Mouse (Mus musculus) embryonic facial prominence, embryonic 12.5 days (tissue): ENCODE data around the gene Mroh7. TPM values are rescaled to one million over a fixed set of nuclear protein-coding genes. Genes with fewer than 3 reads are reported as not detected.

Experiments
- ATAC-seq: fragments of 200-750 bp; cut with Nextera tagmentation; 2 replicates; pipeline ENCODE4 v1.8.0; 2017; ENCODE audit not compliant: insufficient number of reproducible peaks, insufficient read depth, low FRiP score, low TSS enrichment
- H3K27ac ChIP-seq: fragments of 300-500 bp; sonication (generic); 2 replicates; pipeline ENCODE4 v1.5.1; 2016; ENCODE audit warnings: mild to moderate bottlenecking
- H3K27me3 ChIP-seq: fragments of 300-500 bp; sonication (generic); 2 replicates; pipeline ENCODE4 v1.6.1; 2016; ENCODE audit warnings: mild to moderate bottlenecking, moderate library complexity
- H3K36me3 ChIP-seq: fragments of 300-500 bp; sonication (generic); 2 replicates; pipeline ENCODE4 v1.6.1; 2016; ENCODE audit warnings: mild to moderate bottlenecking
- H3K4me1 ChIP-seq: fragments of 300-500 bp; sonication (generic); 2 replicates; pipeline ENCODE4 v1.6.1; 2016
- H3K4me2 ChIP-seq: fragments of 300-500 bp; sonication (generic); replicated peaks from 2 replicates; pipeline ENCODE4 v1.6.1; 2016; ENCODE audit warnings: mild to moderate bottlenecking, moderate library complexity
- H3K4me3 ChIP-seq: fragments of 300-500 bp; sonication (generic); 2 replicates; pipeline ENCODE4 v1.5.1; 2016; ENCODE audit warnings: mild to moderate bottlenecking
- H3K9ac ChIP-seq: fragments of 300-500 bp; sonication (generic); 2 replicates; pipeline ENCODE4 v1.6.1; 2016; ENCODE audit warnings: mild to moderate bottlenecking, moderate library complexity
- H3K9me3 ChIP-seq: fragments of 300-500 bp; sonication (generic); 2 replicates; pipeline ENCODE4 v1.6.1; 2016; ENCODE audit warnings: mild to moderate bottlenecking, moderate library complexity
- WGBS: fragments of 180-500 bp; shearing (Covaris S2); methylation state at CpG from one replicate; pipeline ENCODE4 v1.1.7; 2016; 5-methylcytosine and 5-hydroxymethylcytosine counted together
- polyA plus RNA-seq: library from polyadenylated mRNA; unstranded; fragments of >200 nt; fragmentation: Nextera tagmentation; extraction: Ambion mirVana; gene quantifications from 2 replicates; pipeline ENCODE4 v1.2.1, GENCODE M21; 2016

Gene Mroh7
- polyA plus RNA-seq, 1 experiment from 2014 or later: 0.58 TPM

DNA sequence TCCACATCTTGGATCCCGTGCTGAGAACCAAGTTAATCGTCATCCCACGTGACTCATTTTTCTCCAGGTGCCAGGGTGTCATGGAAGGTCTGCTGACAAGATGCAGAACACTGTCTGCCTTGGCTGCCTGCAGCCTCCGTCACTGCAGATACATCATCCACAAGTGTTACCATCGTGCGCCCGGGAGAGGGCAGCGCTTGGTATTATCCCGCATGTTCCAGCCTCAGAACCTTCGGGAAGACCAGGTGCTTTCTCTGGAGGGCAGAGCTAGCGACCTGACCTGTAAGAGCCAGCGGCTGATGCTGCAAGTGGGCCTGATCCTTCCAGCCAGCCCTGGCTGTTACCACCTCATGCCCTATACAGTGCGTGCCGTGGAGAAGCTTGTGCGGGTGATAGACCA is 77.7 kb downstream of the Mroh7 start:
- no peak overlapping the region for H3K4me2 ChIP-seq
- no peaks in the 10 kb centered on the region for H3K9me3 ChIP-seq
- no peak overlapping the region for H3K9ac ChIP-seq
- H3K4me3 ChIP-seq: no peak overlapping the region
- WGBS: 93% methylated on average over 15 of the region's 15 CpGs
- ATAC-seq: no peak
- H3K27ac ChIP-seq: no peak overlapping the region
- no peaks in the 10 kb centered on the region for H3K27me3 ChIP-seq
- peaks cover 27% of the 10 kb centered on the region for H3K36me3 ChIP-seq
- peaks cover 6% of the 10 kb centered on the region for H3K4me1 ChIP-seq

DNA sequence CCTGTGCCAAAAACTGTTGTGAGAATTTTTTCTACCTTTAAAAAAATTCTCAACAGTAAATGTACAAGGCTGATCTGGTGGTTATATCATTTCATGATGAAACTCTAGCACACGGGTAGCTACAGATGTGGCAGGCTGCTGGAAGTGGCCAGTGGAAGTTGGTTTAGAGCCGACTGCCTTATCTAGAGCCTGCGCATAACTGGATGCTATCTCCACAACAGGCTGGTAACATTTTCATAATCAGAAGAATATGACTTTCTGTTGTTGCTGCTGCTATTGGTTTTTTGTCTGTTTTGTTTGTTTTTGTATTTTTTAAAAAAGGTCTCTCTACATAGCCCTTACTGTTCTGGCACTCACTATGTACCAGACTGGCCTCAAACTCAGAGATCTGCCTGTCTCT is 78.2 kb downstream of the Mroh7 start:
- 86% methylated on average over 3 of the region's 3 CpGs for WGBS
- no peaks in the 10 kb centered on the region for H3K27me3 ChIP-seq
- ATAC-seq: no peak

GRCm38 (mm10) chr4:106650833-106651527 is 79.7 kb downstream of the Mroh7 start, which contains the start of gene Pars2:
Gene Pars2, plus strand, starts transcription at chr4:106651069.
- Histone ChIP-seq H3K36me3 (peaks cover 21% of the 10 kb centered on the region), H3K4me1 (peaks cover 6% of the 10 kb centered on the region), H3K27ac (peak within 1 kb of the TSS; percentile 77), H3K4me2 (peak within 1 kb of the TSS; percentile 72), H3K9ac (peak within 1 kb of the TSS; percentile 73), H3K27me3 (no peaks in the 10 kb centered on the region), H3K9me3 (no peaks in the 10 kb centered on the region), H3K4me3 (peak within 1 kb of the TSS; percentile 67)
- ATAC-seq: peak; percentile 96
- WGBS: 3% methylated on average over 40 of the region's 40 CpGs

More for the DNA sequence above, 78.2 kb downstream of the Mroh7 start:
- no peak overlapping the region for H3K9ac ChIP-seq
- no peak overlapping the region for H3K4me3 ChIP-seq
- no peak overlapping the region for H3K4me2 ChIP-seq
- H3K27ac ChIP-seq: no peak overlapping the region
- peaks cover 6% of the 10 kb centered on the region for H3K4me1 ChIP-seq
- no peaks in the 10 kb centered on the region for H3K9me3 ChIP-seq
- H3K36me3 ChIP-seq: peaks cover 27% of the 10 kb centered on the region

DNA sequence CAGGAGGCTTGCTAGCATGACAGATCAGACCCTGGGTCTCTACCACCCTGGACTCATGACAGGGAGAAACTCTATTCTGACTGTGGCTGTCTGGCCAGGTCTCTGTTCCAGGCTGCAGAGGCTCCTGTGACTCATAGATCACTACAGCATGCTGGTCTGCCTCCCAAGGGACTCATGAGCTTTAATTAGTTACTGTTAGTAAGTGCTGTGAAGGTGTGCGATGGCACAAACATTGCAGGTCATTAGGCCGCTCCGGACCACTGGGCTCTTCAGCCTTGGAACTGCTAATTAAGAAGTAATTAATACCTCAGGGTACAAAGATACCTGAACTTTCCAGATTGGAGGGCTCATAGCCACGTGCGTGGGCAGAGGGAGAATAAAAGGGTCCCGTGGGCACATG is 83.6 kb downstream of the Mroh7 start:
- ATAC-seq: no peak
- Histone ChIP-seq H3K4me3 (no peak overlapping the region), H3K9ac (no peak overlapping the region), H3K4me1 (peaks cover 18% of the 10 kb centered on the region), H3K9me3 (no peaks in the 10 kb centered on the region), H3K4me2 (no peak overlapping the region), H3K27me3 (no peaks in the 10 kb centered on the region), H3K27ac (no peak overlapping the region), H3K36me3 (no peaks in the 10 kb centered on the region)
- 78% methylated on average over 6 of the region's 6 CpGs for WGBS

GRCm38 (mm10) chr4:106645797-106646196 is 84.9 kb downstream of the Mroh7 start:
- H3K27ac ChIP-seq: no peak overlapping the region
- 81% methylated on average over 5 of the region's 5 CpGs for WGBS

DNA sequence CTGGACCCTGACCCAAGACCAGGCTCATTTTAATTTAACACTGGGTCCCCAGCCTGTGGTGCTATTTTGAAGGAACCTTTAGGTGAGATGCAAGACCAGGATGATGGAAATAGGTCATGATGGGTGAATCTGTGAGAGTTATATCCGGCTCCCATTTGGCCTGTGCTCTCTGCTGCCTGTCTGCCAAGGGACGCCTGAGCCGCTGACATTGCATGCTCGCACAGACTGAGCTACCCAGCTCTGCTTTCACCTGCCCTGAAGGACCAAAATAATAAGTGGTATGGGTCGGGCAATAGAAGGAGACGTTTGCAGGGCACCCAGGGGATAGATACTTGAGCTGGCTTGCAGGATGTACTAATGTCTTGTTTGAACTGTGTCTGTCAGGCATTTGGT is 86.5 kb downstream of the Mroh7 start:
- H3K4me1 ChIP-seq: peaks cover 12% of the 10 kb centered on the region
- H3K27me3 ChIP-seq: no peaks in the 10 kb centered on the region
- 60% methylated on average over 6 of the region's 6 CpGs for WGBS
- H3K36me3 ChIP-seq: no peaks in the 10 kb centered on the region
- H3K9ac ChIP-seq: no peak overlapping the region
- ATAC-seq: no peak
- peak overlapping the region; percentile 43; the same call in 1 of the 2 replicates for H3K27ac ChIP-seq
- no peak overlapping the region for H3K4me2 ChIP-seq
- no peak overlapping the region for H3K4me3 ChIP-seq
- no peaks in the 10 kb centered on the region for H3K9me3 ChIP-seq

More at GRCm38 (mm10) chr4:106645797-106646196, 84.9 kb downstream of the Mroh7 start:
- Histone ChIP-seq H3K9me3 (no peaks in the 10 kb centered on the region), H3K9ac (no peak overlapping the region), H3K27me3 (no peaks in the 10 kb centered on the region), H3K4me1 (peaks cover 12% of the 10 kb centered on the region), H3K36me3 (no peaks in the 10 kb centered on the region), H3K4me2 (no peak overlapping the region), H3K4me3 (no peak overlapping the region)
- ATAC-seq: no peak

DNA sequence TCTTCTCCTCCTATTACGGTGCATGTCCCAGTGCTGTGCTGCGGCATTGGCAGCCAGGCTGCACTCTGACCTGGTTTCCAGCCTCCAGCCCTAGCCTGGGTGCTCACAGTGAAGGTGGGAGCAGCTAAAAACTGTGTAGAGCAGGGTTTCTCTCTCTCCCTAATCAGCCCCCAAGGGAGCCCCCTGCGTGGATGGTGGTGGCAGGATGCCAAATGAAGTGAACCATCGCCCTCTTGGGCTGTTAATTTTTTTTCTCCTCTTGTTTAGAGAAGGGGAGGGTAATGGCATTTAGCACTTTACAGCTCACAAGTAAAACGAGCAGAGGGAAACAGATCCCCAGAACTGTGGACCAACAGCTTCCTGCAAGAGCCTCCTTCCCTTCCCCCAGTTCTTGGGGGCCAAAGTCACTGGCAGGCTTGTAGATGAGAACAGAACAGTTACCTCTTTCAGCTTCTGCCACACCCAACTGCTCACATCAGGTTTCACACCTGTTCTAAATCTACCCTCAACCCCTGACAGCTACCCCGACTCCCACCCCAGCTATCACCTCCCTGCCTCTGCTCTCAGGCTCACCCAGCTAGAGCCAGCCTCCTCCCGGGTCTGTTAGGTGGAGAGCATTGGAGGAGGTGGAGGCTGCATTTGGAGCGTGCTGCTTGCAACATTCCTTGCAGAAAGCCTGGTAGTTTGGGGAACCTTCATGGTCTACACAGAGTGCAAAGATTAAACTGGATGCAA is 87.1 kb downstream of the Mroh7 start:
- ATAC-seq: no peak

DNA sequence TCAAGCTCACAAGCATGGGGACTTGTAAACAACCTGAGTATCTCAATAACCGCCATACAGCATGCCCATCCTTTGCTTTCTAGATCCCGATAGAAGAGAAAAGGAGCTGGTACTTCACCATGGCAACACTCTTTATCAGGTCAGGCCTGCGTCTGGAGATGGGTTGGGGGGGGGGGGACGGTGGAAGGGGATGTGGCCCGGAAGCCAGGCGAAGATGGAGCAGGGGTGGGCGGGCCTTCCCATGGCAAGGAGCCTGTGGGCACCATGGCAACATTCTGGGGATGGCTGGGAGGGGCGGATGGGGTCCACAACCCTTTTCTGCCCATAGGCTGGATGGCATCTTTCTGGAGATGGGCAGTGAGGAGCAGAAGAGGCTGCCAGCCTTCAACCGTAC is 96.6 kb downstream of the Mroh7 start:
- no peak overlapping the region for H3K9ac ChIP-seq
- no peak overlapping the region for H3K4me2 ChIP-seq
- peaks cover 3% of the 10 kb centered on the region; the same call in 1 of the 2 replicates for H3K27me3 ChIP-seq
- H3K4me1 ChIP-seq: peaks cover 8% of the 10 kb centered on the region
- no peak for ATAC-seq
- no peaks in the 10 kb centered on the region for H3K36me3 ChIP-seq
- no peak overlapping the region for H3K4me3 ChIP-seq
- H3K9me3 ChIP-seq: no peaks in the 10 kb centered on the region
- 0 out of 2 replicates have a peak overlapping the region, but pooled peaks have one; percentile 52 for H3K27ac ChIP-seq
- 65% methylated on average over 9 of the region's 9 CpGs for WGBS

More for the DNA sequence above, 87.1 kb downstream of the Mroh7 start:
- Histone ChIP-seq H3K4me1 (peaks cover 12% of the 10 kb centered on the region), H3K27ac (peak overlapping the region; percentile 43; the same call in 1 of the 2 replicates), H3K36me3 (no peaks in the 10 kb centered on the region), H3K4me2 (no peak overlapping the region), H3K9ac (0 out of 2 replicates have a peak overlapping the region, but pooled peaks have one; percentile 10), H3K9me3 (no peaks in the 10 kb centered on the region), H3K27me3 (no peaks in the 10 kb centered on the region), H3K4me3 (no peak overlapping the region)
- 37% methylated on average over 8 of the region's 8 CpGs for WGBS

- Histone ChIP-seq H3K27me3 (peaks cover 3% of the 10 kb centered on the region; the same call in 1 of the 2 replicates), H3K9ac (no peak overlapping the region), H3K4me2 (no peak overlapping the region), H3K4me1 (peaks cover 8% of the 10 kb centered on the region), H3K9me3 (no peaks in the 10 kb centered on the region), H3K36me3 (no peaks in the 10 kb centered on the region), H3K27ac (peak overlapping the region; percentile 52; the same call in 1 of the 2 replicates), H3K4me3 (no peak overlapping the region)
- ATAC-seq: no peak
- 32% methylated on average over 8 of the region's 8 CpGs for WGBS
These were observed 97.2 kb downstream of the Mroh7 start for GRCm38 (mm10) chr4:106633281-106634085.

GRCm38 (mm10) chr4:106632313-106632712 is 98.4 kb downstream of the Mroh7 start:
- Histone ChIP-seq H3K4me1 (peaks cover 8% of the 10 kb centered on the region), H3K4me2 (no peak overlapping the region)

More at GRCm38 (mm10) chr4:106632313-106632712, 98.4 kb downstream of the Mroh7 start:
- WGBS: 62% methylated on average over 1 of the region's 3 CpGs
- ATAC-seq: no peak
- no peak overlapping the region for H3K4me3 ChIP-seq
- H3K27ac ChIP-seq: no peak overlapping the region
- H3K9ac ChIP-seq: no peak overlapping the region
- H3K27me3 ChIP-seq: peaks cover 6% of the 10 kb centered on the region; the same call in 1 of the 2 replicates
- H3K9me3 ChIP-seq: no peaks in the 10 kb centered on the region
- H3K36me3 ChIP-seq: no peaks in the 10 kb centered on the region
